Mouse (Mus musculus) urinary bladder, postnatal 14 days (tissue): ENCODE measurements around the gene Lrrc75a.
"Not testable (repeated sequence)": the region's sequence is repeated elsewhere in the genome, so short reads cannot be mapped to it uniquely, and the experiment has no call there.

Experiments
- DNase-seq: peaks from one replicate; pipeline ENCODE4 v3.0.0; 2021; ENCODE audit warnings: low spot score

The Lrrc75a gene

DNA sequence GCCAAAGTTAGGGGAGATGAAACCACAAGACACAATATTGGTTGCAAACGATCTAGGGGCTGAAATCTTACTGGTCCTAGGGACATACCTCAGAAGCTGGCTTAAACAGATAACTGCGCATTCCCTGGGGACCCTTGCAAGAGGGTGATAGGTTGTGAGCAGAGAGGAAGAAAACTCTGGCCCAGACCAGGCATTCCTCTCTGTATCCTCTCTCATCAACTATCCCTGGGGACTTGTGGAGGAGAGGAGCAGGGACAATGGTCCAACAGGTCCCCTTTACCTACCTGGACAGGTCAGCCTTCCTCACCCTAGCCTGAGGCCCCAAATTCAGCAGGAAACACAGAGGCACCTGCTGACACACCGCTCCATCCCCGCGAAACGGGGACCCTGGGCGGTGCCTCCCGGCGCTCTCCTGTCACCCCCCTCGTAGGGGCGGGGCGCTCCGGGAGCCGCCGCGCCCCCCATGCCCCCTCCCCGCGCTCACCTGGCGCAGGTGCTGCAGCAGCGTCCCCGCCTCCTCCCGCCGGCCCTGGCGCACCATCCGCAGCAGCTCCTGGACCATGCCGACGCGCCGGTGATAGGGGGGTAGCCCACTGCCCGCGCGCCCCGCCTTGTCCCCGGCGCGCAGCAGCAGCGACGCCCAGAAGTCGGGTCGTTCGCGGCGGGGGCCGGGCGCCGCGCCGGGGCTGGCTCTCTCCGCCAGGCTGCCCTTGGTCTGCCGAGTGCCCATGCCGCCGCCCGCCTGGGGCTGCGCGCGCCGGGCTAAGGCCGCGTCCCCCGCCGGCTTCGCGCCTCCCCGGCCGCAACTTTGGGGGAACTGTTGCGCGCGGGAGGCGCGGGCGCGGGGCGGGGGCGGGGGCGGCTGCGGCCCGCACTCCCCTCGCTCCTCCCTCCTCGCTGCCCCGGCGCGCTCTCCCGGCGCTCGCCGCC lies at the start of gene Lrrc75a:
Lrrc75a (minus strand) TSS at position 863 of the 930 bp plus-strand sequence.
- DNase-seq, result peak; percentile 38

DNA sequence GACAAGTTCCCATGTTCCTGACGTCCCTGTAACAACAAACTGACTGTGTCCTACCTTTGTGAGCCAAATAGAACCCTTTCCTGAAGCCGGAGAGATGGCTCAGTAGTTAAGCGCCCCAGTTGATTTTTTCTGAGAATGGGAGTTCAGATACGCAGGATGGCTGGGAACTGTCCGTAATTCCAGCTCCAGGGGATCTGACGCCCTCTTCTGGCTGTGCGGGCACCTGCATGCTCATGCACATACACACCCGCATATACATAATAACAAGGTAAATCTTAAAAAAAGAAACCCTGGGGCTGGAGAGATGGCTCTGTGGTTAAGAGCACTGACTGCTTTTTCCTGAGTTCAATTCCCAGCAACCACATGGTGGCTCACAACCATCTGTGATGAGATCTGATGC lies 46.8 kb upstream of the Lrrc75a start:
- no peak for DNase-seq

DNA sequence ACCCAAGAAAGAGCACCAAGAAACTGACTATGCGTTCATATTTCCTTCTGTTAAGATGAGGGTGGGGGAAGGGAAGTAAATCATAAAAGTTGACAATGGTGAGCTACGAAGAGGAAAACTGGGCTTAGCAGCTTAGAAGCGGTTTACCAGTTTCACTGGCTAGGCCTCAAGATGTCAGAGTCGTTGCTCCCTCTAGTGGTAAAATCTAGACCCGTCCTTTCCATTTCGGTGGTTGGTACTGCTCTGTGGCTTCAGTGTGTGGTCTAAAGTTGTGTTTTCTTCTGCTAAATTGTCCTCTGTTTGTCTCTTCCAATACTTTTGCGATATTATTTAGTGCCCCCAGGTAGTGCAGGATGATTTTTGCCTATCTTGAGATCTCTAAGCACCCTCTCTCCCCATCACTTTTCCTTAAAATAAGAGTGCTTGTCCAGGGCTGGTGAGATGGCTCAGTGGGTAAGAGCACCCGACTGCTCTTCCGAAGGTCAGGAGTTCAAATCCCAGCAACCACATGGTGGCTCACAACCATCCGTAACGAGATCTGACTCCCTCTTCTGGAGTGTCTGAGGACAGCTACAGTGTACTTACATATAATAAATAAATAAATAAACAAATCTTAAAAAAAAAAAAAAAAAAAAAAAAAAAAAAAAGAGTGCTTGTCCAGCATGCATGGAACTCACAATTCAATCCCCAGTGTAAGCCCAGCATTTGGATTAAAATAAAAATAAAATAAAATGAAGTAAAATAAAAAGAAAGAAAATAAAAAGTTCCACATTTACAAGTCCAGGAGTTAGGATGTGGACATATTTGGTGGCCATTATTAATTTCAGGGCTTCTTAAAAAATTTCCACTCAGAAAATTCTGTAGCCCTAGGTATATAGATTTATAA lies 45.2 kb upstream of the Lrrc75a start:
- peak; percentile 21 for DNase-seq

DNA sequence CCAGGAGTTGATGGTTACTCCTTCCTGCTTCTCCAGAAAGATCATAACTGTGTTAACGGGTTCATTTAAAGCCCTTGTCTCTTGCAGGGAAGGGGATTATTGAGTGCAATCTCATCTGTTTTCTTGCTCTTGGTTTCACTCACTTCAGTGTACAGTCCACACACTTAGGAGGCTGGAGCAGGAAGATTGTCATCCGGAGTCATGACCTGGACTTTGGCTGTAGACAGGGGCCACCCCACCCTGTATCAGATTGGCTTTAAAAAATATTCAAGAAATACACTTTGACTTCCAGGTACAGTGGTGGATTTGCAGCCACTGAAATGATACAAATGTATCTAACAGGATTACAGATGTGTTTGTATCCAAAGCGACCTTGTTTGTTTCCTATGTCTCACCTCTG lies 43.3 kb upstream of the Lrrc75a start:
- DNase-seq, result no peak

DNA sequence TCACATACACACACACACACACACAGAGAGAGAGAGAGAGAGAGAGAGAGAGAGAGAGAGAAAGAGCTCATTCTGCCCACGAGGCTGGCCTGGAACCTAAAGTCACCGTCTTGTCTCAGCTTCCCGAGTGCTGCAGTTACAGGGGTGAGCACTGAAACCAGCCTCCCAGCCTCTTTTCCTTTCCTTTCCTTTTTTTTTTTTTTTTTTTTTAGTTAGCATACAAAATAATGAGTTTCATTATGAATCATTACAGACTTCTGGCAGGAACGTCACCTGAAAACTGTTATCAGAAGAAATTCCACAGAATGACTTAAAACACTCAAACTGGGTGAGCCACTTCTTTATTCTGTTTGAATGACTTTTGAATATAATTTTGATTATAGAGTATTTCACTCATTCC lies 31.6 kb upstream of the Lrrc75a start:
- DNase-seq, result no peak

DNA sequence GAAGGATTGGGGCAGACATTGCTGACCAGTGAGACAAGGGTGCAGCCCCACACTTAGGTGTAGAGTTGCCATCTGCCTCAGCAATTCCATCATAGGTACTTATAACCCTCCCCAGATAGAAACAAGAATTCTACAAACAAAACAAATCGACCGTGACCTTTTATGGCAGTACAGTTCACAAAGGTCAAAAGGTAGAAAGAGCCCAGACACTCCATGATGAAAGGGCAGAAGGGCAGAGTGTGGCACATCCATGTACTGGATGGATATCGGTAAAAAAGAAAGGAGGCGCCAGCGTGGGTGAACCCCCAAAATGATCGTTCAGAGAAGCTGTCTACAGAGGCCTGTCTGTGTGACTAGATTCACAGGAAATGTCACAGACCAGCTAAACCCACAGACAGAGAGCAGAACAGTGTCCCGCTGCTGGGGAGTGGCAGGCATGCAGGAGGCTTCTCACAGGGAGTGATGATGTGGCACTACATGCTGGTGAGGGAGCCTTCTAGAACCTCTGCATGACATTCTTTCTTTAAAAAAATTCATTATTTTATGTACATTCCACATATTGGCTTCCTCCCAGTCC lies 30.5 kb upstream of the Lrrc75a start:
- no peak for DNase-seq

DNA sequence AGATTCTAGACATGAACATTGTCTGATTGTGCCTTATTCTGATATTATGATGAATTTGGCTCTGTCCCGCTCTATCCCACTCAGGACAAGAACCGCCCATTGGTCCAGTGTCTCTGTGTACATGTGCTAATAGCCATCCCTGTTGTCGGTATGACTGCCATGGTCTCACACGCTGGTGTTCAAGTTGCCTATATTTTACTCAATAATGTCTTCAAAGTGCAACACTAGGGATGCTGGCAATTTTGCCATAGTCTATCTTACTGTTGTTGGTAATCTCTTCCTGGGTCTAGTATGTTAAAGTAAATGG lies 27.9 kb upstream of the Lrrc75a start:
- no peak for DNase-seq

DNA sequence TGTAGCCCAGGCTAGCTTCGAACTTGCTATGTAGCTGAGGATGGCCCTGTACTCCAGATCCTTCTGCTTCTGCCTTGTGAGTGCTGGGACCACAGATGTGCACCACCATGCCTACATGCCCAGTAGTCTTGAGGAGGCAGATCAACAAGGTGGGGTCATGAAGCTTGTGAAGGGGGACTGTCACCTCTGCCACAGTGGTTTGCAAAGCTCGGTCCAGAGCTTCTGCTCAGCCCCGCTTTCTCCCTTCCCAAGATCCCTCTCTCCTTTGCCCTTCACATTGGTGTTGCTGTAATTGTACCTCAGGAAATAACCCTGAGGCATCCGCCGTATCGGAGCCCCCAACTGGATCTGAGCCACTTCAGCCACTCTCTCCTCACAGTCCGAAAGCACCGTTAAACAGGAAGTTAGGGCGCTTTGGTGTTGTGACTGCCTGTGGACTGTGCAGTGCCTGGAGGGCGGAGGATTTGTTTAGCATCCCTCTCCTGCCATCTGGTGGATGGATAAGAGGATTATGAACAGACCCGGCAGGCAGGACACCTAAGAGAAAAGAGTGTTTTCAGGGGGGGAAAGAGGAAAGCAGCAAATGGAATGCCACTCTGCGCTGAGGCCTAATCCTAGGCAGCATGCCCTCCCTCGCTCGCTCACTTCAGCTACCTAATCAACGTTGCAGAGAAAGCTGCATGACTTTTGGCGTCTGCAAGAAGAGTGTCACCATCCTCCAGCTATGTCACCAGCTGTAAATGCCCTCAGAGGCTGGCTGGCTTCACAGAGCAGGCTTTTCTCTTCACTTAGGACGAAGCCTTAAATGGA lies 27.4 kb upstream of the Lrrc75a start:
- peak; percentile 69 for DNase-seq

DNA sequence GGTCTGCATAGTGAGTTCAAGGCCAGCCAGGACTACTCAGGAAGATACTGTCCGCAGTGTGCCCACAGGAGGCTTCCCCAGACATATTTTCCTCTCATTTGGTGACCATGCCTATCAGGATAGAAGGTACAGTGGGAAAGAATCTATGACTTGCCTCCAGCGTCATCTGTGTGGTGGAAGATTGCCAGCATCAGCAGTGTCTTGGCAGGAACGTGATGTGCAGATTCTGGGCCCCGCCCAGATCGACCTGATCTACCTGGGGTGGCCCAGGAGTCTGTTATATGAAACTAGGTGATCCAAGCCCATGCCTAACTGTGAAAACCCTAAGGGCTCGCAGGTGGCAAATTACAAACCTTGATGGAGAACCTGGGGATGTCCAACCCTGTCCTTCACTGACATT lies 21.7 kb upstream of the Lrrc75a start:
- peak; percentile 39 for DNase-seq

DNA sequence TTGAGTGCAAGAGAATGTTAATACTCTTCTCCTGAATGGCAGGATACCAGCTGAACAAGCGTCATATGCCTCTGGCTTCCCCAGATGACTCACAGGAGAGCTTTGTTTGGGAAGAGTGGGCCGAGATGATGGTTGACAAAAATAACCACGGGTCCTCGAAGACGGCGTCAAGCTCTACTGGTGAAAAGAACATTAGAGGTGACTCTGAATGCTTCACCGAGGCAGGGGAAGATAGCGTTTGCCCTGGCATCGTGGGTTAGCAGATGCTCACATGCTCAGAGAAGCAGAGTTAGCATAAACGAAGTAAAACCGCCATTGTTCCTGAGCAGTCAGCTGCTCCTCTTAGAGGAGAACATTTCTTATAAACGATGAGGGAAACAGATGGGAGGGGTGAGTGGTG lies 21.1 kb upstream of the Lrrc75a start:
- no peak for DNase-seq

DNA sequence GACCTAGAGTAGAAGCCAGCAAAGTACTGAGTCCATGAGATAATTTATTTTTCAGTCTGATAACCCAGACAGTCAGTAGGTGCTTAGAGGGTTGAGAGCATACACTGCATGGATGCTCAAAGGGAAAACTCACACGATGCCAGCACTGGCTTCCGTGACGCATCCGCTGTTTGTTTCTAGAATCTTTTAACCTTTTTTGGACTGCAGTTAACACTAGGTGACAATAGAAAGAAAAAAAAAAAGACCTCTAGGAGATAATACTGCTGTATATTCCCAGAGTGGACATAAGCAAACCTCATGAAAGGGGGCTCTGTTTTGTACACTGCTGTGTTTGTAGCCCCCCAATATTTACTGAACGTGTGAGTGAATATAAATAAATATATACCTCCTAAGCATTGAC lies 20.7 kb upstream of the Lrrc75a start:
- no peak for DNase-seq

DNA sequence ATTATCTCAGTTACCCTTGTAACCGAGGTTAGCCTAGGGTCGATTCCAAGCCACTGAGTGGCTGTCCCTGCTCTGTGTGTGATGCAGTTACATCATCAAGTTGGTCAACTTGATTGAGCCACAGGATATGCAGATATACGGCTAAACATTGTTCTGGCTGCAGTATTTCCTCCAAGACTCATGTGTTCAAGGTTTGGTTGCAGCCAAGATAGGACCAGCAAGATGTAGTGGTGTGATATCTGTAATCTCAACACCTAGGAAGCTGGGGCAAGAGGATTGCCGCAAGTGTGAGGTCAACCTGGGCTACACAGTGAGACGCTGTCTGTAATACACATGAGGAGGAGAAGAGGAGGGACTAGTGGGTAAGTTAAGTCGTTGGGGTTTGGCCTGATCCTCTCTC lies 15.9 kb upstream of the Lrrc75a start:
- DNase-seq, result no peak

DNA sequence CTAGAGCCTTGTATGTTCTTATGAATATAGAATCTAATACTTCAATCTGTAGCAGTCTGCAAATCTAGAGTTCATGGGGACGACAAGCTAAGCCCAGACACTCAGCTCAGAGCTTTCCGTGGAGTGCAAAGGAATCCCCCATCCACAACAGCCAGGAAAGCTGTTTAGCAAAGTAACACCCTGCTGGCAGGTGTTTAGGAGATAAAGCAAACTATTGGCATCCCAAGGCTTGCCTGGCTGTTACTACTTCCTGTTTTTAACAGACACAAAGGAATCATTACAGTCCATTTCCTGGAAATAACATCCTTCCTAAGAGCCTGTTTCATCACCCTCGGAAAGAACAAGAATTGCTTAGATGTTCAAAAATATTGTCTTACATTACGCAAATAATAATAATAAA lies 12.6 kb upstream of the Lrrc75a start:
- no peak for DNase-seq

DNA sequence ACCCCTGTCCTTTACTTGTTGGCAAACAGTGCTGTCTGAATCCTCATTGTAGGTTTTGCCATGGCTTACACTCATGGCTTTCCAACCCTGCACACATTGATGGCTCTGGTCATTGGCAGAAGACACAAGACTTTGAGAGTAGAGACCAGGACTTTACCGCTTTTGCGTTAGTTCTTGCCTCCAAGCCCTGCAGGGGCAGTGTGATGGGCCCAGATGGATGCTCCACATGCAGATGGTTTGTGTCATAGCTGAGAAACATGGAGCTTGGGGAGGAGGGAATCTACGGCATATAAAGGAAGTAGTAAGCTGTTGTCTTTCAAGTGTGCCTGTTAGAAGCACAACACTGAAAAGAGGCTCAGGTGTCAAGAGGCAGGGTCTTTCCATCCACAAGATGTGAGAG lies 3.8 kb upstream of the Lrrc75a start:
- DNase-seq, result no peak

DNA sequence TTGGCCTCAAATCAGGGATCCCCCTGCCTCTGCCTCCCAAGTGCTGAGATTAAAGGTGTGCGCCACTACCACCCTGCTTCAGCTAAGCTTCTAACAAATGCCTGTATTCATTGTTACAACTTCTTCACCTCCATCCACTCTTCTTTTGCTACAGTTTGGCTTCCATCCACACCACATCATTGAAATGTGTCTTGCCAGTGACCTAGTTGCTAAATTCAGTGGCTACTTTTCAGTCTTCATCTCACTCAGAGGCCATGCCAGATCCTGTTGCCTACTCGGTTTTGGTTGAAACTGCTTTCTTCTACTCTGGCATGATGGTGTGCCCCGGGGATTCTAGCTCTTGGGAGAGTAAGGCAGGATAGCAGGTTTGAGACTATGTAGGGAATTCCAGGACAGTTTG lies 3.2 kb upstream of the Lrrc75a start:
- DNase-seq, result peak; percentile 1

DNA sequence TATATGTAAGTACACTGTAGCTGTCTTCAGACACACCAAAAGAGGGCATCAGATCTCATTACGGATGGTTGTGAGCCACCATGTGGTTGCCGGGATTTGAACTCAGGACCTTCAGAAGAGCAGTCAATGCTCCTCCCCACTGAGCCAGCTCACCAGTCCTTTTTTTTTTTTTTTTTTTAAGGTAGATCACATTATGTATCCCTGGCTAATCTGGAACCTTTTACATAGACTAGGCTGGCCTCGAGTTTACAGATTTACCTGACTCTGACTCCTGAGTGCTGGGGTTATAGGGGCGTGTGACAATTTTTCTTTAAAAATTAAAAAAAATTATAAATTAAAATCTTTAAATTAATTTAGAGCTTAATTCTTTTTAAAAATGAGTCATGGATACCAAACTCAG lies 1.5 kb upstream of the Lrrc75a start:
- not testable (repeated sequence) for DNase-seq

DNA sequence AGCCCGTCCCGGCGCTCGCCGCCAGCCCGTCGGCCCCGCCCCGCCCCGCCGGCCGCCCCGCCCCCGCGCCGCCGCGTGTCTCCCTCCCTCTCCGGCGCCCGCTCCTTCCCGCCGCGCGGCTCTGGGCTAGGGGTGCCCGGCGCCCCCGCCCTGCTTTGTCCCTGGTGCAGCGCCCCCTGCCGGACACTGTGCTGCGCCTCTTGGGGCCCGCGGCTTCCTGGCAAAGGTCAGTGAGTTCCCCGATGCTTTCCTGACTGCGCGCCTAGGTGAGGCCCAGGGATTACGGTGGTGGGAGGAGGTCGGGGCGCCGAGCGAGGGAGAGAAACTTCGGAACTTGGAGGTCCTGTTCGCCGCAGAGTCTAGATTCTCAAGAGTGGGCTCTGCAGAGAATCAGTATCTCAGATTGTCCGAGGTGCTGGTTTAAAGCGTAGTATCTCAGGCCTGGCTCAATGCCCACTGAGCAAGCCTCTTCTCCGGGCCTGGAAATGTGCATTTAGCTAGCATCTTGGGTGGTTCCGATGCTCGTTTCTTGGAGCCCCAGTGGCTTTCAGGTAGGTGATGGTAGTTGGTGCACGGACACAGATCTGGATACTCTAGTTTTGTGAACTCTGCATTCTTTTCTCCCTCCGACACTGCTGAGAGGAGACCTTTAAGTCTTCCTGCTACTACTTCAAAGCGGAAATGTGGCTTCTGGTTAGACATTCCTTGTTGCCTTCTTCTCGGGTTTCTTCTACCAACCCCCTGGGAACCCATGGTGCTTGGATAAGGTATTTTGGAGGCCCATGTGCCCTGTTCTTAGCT lies 468 bp upstream of the Lrrc75a start, which contains the start of gene Mmgt2:
Mmgt2 (plus strand) TSS at position 74 of the 801 bp plus-strand sequence.
- peak; percentile 97 for DNase-seq

DNA sequence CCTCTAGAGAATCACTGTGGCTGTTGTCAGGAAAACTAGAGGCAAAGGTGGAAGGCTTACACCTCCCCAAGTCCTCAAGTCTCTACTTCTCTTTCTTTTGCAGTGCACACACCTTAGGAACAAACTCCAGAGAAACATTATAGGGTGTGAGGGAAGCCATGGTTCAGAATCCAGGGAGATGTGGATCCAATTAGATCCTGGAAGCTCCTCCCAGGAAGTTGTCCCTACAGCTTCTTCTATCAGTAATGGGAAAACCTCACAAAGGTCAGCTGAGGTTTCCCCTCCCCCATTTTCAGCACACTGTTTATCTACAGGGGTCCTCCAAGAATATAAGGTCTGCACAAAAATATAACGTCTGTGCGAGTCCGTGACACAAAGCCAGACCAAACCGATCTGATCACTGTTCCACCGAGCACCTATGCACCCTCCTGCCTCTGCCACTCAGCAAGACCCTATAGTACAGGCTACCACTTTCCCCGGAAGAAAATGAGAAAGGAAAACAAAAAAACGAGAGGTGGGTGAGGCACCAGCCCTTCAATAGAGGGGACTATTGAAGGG lies 1.3 kb downstream of the Lrrc75a start:
- DNase-seq, result no peak

DNA sequence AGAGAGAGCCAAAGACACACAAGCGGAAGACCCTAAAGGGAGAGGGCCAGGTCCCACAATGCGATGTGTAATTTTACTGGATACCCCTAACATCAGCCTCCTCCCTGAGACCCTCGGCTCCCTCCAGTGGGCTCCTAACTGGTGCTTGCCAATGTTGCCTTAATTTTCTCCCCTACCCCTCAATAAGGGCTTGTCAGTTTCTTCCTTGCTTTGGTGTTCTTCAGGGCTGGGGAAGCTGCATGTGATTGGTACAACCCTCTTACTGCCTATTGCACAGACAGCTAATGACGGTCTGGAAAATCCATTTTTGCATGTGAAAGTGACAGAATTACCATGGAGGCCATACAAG lies 1.9 kb downstream of the Lrrc75a start:
- no peak for DNase-seq

DNA sequence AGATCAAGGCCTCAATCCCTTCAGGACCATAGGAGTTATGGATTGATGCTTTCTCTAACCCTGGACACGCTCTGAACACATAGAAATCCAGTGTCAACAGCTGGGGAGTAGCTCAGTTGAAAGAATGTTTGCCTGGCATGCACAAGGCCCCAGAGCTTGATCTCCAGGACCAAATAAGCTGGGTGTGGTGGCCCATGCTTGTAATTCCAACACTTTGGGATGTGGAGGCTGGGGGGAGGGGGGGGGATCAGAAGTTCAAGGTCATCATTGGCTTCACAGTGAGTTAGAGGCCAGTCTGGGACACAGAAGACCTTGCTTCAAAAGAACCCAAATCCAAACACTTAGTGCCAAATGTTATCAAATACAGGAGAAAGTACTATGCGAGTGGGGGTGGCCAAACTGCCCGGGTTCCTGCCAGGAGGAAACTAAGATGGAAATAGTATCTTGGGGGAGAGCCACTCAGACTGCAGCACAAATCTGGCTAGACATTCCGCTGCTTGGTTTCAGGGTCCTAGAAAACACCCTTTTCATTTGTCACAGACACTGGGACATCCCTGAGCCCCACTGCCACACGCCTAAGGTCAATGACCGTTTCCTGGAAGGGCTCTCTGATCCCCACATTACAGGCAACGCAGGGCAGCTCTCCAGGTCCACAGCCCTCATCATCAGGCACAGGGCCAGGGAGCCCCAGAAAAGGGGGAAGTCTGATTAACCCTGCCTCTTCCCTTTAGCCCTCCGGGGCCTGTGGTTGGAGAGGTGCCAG lies 2.4 kb downstream of the Lrrc75a start:
- DNase-seq, result peak; percentile 50
